Mouse (Mus musculus) hindbrain, embryonic 16.5 days (tissue): ENCODE measurements around the gene Serpinf2. TPM values are rescaled to one million over a fixed set of nuclear protein-coding genes. Genes with fewer than 3 reads are reported as not detected.

Experiments used
- ATAC-seq: fragments of 200-750 bp; cut with Nextera tagmentation; 2 replicates; pipeline ENCODE4 v1.8.0; 2017; ENCODE audit warnings: moderate TSS enrichment, moderate library complexity
- H3K27ac ChIP-seq: fragments of 300-500 bp; sonication (generic); 2 replicates; pipeline ENCODE4 v1.5.1; 2014; ENCODE audit warnings: low read depth, mild to moderate bottlenecking, control low read depth, low read length, moderate library complexity
- H3K27me3 ChIP-seq: fragments of 300-500 bp; sonication (generic); replicated peaks from 2 replicates; pipeline ENCODE4 v1.6.1; 2014; ENCODE audit warnings: low read length; ENCODE audit not compliant: control insufficient read depth, insufficient read depth
- H3K36me3 ChIP-seq: fragments of 300-500 bp; sonication (generic); 2 replicates; pipeline ENCODE4 v1.6.1; 2014; ENCODE audit warnings: mild to moderate bottlenecking, low read length, moderate library complexity, mixed read lengths; ENCODE audit not compliant: control insufficient read depth, insufficient read depth
- H3K4me1 ChIP-seq: fragments of 300-500 bp; sonication (generic); 2 replicates; pipeline ENCODE4 v1.6.1; 2014; ENCODE audit warnings: low read depth, low read length; ENCODE audit not compliant: control insufficient read depth, insufficient read depth
- H3K4me2 ChIP-seq: fragments of 300-500 bp; sonication (generic); 2 replicates; pipeline ENCODE4 v1.6.1; 2014; ENCODE audit warnings: mild to moderate bottlenecking, low read length, control low read depth, moderate library complexity
- H3K4me3 ChIP-seq: fragments of 300-500 bp; sonication (generic); 2 replicates; pipeline ENCODE4 v1.5.1; 2014; ENCODE audit warnings: mild to moderate bottlenecking, low read length, control low read depth, moderate library complexity
- H3K9ac ChIP-seq: fragments of 300-500 bp; sonication (generic); 2 replicates; pipeline ENCODE4 v1.6.1; 2014; ENCODE audit warnings: low read depth, mild to moderate bottlenecking, control low read depth, low read length, moderate library complexity
- H3K9me3 ChIP-seq: fragments of 300-500 bp; sonication (generic); 2 replicates; pipeline ENCODE4 v1.6.1; 2014; ENCODE audit warnings: mild to moderate bottlenecking, low read length, moderate library complexity; ENCODE audit not compliant: control insufficient read depth
- WGBS: fragments of 180-500 bp; shearing (Covaris S2); extraction: QIAGEN DNeasy Blood & Tissue Kit; methylation state at CpG from one replicate; pipeline ENCODE4 v1.1.7; 2014; 5-methylcytosine and 5-hydroxymethylcytosine counted together
- polyA plus RNA-seq: library from polyadenylated mRNA; unstranded; fragments of >200 nt; fragmentation: Nextera tagmentation; extraction: Ambion mirVana; gene quantifications from 2 replicates; pipeline ENCODE4 v1.2.1, GENCODE M21; 2015

The Serpinf2 gene
- polyA plus RNA-seq, 1 experiment from 2014 or later, result 0.06 TPM

GRCm38 (mm10) chr11:75424459-75424858 lies 14.9 kb downstream of the Serpinf2 start:
- no peak overlapping the region for H3K9ac ChIP-seq
- no peaks in the 10 kb centered on the region for H3K9me3 ChIP-seq
- H3K4me3 ChIP-seq, result no peak overlapping the region
- no peak overlapping the region for H3K27ac ChIP-seq
- H3K4me1 ChIP-seq, result no peaks in the 10 kb centered on the region
- H3K36me3 ChIP-seq, result no peaks in the 10 kb centered on the region
- H3K4me2 ChIP-seq, result no peak overlapping the region
- no peak for ATAC-seq
- no peaks in the 10 kb centered on the region for H3K27me3 ChIP-seq
- 95% methylated on average over 3 of the region's 3 CpGs for WGBS

GRCm38 (mm10) chr11:75424033-75424432 lies 15.4 kb downstream of the Serpinf2 start:
- H3K4me3 ChIP-seq, result no peak overlapping the region
- ATAC-seq, result no peak
- H3K4me2 ChIP-seq, result no peak overlapping the region
- no peaks in the 10 kb centered on the region for H3K4me1 ChIP-seq
- no peak overlapping the region for H3K9ac ChIP-seq
- no peak overlapping the region for H3K27ac ChIP-seq
- H3K27me3 ChIP-seq, result no peaks in the 10 kb centered on the region
- WGBS, result 93% methylated on average over 9 of the region's 9 CpGs
- H3K36me3 ChIP-seq, result no peaks in the 10 kb centered on the region
- H3K9me3 ChIP-seq, result no peaks in the 10 kb centered on the region

- H3K9me3 ChIP-seq, result no peaks in the 10 kb centered on the region
- no peaks in the 10 kb centered on the region for H3K36me3 ChIP-seq
- H3K4me1 ChIP-seq, result no peaks in the 10 kb centered on the region
- 82% methylated on average over 3 of the region's 3 CpGs for WGBS
- no peak overlapping the region for H3K4me2 ChIP-seq
- H3K9ac ChIP-seq, result no peak overlapping the region
- H3K27ac ChIP-seq, result no peak overlapping the region
- H3K27me3 ChIP-seq, result no peaks in the 10 kb centered on the region
- ATAC-seq, result no peak
- no peak overlapping the region for H3K4me3 ChIP-seq
These were observed 16.3 kb downstream of the Serpinf2 start for GRCm38 (mm10) chr11:75423091-75423490.

- Histone ChIP-seq H3K36me3 (no peaks in the 10 kb centered on the region), H3K27me3 (no peaks in the 10 kb centered on the region), H3K27ac (no peak within 1 kb of the TSS), H3K4me3 (no peak within 1 kb of the TSS), H3K4me1 (no peaks in the 10 kb centered on the region), H3K9ac (no peak within 1 kb of the TSS; the same call in 1 of the 2 replicates), H3K4me2 (0 out of 2 replicates have a peak within 1 kb of the TSS, but pooled peaks have one; percentile 7), H3K9me3 (no peaks in the 10 kb centered on the region)
- 45% methylated on average over 10 of the region's 10 CpGs for WGBS
- no peak for ATAC-seq
These were observed 17.2 kb downstream of the Serpinf2 start, which contains the start of gene Serpinf1 for GRCm38 (mm10) chr11:75422013-75422792. Gene Serpinf1 (minus strand): TSS chr11:75422701.

- H3K27ac ChIP-seq, result no peak overlapping the region
- no peaks in the 10 kb centered on the region for H3K27me3 ChIP-seq
- no peaks in the 10 kb centered on the region for H3K9me3 ChIP-seq
- H3K4me3 ChIP-seq, result no peak overlapping the region
- H3K9ac ChIP-seq, result no peak overlapping the region; the same call in 1 of the 2 replicates
- no peak for ATAC-seq
- H3K4me2 ChIP-seq, result 0 out of 2 replicates have a peak overlapping the region, but pooled peaks have one; percentile 7
- H3K36me3 ChIP-seq, result no peaks in the 10 kb centered on the region
- H3K4me1 ChIP-seq, result no peaks in the 10 kb centered on the region
- 42% methylated on average over 6 of the region's 6 CpGs for WGBS
These were observed 17.9 kb downstream of the Serpinf2 start for GRCm38 (mm10) chr11:75421375-75422012.

GRCm38 (mm10) chr11:75420810-75421374 lies 18.5 kb downstream of the Serpinf2 start:
- no peaks in the 10 kb centered on the region for H3K4me1 ChIP-seq
- no peaks in the 10 kb centered on the region for H3K9me3 ChIP-seq
- H3K4me3 ChIP-seq, result no peak overlapping the region
- H3K4me2 ChIP-seq, result no peak overlapping the region
- no peaks in the 10 kb centered on the region for H3K36me3 ChIP-seq
- WGBS, result 72% methylated on average over 5 of the region's 5 CpGs
- H3K9ac ChIP-seq, result no peak overlapping the region
- no peak for ATAC-seq
- H3K27ac ChIP-seq, result no peak overlapping the region
- no peaks in the 10 kb centered on the region for H3K27me3 ChIP-seq

GRCm38 (mm10) chr11:75420037-75420436 lies 19.4 kb downstream of the Serpinf2 start:
- no peak overlapping the region for H3K4me3 ChIP-seq
- no peaks in the 10 kb centered on the region for H3K9me3 ChIP-seq
- H3K27me3 ChIP-seq, result no peaks in the 10 kb centered on the region
- H3K4me2 ChIP-seq, result no peak overlapping the region
- WGBS, result 78% methylated on average over 7 of the region's 7 CpGs
- H3K36me3 ChIP-seq, result no peaks in the 10 kb centered on the region
- ATAC-seq, result no peak
- no peaks in the 10 kb centered on the region for H3K4me1 ChIP-seq
- H3K27ac ChIP-seq, result no peak overlapping the region
- no peak overlapping the region for H3K9ac ChIP-seq

GRCm38 (mm10) chr11:75415994-75416393 lies 23.4 kb downstream of the Serpinf2 start:
- Histone ChIP-seq H3K36me3 (no peaks in the 10 kb centered on the region), H3K9ac (no peak overlapping the region), H3K4me3 (no peak overlapping the region), H3K4me1 (no peaks in the 10 kb centered on the region), H3K27me3 (no peaks in the 10 kb centered on the region), H3K9me3 (no peaks in the 10 kb centered on the region), H3K27ac (no peak overlapping the region), H3K4me2 (no peak overlapping the region)
- 85% methylated on average over 13 of the region's 13 CpGs for WGBS
- no peak for ATAC-seq

- H3K9me3 ChIP-seq, result no peaks in the 10 kb centered on the region
- H3K9ac ChIP-seq, result no peak overlapping the region
- 48% methylated on average over 7 of the region's 7 CpGs for WGBS
- H3K36me3 ChIP-seq, result no peaks in the 10 kb centered on the region
- H3K4me2 ChIP-seq, result no peak overlapping the region
- H3K27me3 ChIP-seq, result no peaks in the 10 kb centered on the region
- no peak for ATAC-seq
- no peaks in the 10 kb centered on the region for H3K4me1 ChIP-seq
- no peak overlapping the region for H3K27ac ChIP-seq
- no peak overlapping the region for H3K4me3 ChIP-seq
These were observed 24.3 kb downstream of the Serpinf2 start for GRCm38 (mm10) chr11:75415096-75415495.
